Mouse (Mus musculus) small intestine, adult 2 months (tissue): ENCODE measurements around the gene Ncoa5. TPM values are rescaled to one million over a fixed set of nuclear protein-coding genes. Genes with fewer than 3 reads are reported as not detected.

Source experiments
- H3K27ac ChIP-seq: fragments of 200-500 bp; 2 replicates; pipeline ENCODE4 v1.5.1; 2012; ENCODE audit warnings: low read depth, low read length, control low read depth, inconsistent platforms; ENCODE audit not compliant: insufficient read depth
- H3K27me3 ChIP-seq: fragments of 200-500 bp; 2 replicates; pipeline ENCODE4 v1.6.1; 2012; ENCODE audit warnings: mild to moderate bottlenecking, moderate library complexity, low read length, inconsistent platforms; ENCODE audit not compliant: control insufficient read depth, insufficient read depth
- H3K36me3 ChIP-seq: fragments of 200-500 bp; 2 replicates; pipeline ENCODE4 v1.6.1; 2012; ENCODE audit warnings: mild to moderate bottlenecking, low read length, control low read depth, inconsistent platforms; ENCODE audit not compliant: control insufficient read depth, insufficient read depth
- H3K4me1 ChIP-seq: fragments of 200-500 bp; 2 replicates; pipeline ENCODE4 v1.6.1; 2012; ENCODE audit warnings: low read length, inconsistent platforms, mixed read lengths; ENCODE audit not compliant: control insufficient read depth, insufficient read depth, insufficient read length
- H3K4me3 ChIP-seq: fragments of 200-500 bp; 2 replicates; pipeline ENCODE4 v1.5.1; 2012; ENCODE audit warnings: low read depth, mild to moderate bottlenecking, control low read depth, inconsistent platforms, low read length, moderate library complexity
- CTCF ChIP-seq: fragments of 200-500 bp; IDR thresholded peaks from 2 replicates; pipeline ENCODE4 v1.5.1; 2012; ENCODE audit warnings: low read depth, mild to moderate bottlenecking, control low read depth, inconsistent platforms, low read length, moderate library complexity, mixed read lengths; ENCODE audit not compliant: insufficient replicate concordance, insufficient read length; ENCODE audit errors: extremely low read depth
- POLR2A ChIP-seq: fragments of 200-500 bp; IDR thresholded peaks from 2 replicates; pipeline ENCODE4 v1.6.1; 2012; ENCODE audit warnings: low read depth, mild to moderate bottlenecking, control low read depth, inconsistent platforms, low read length, moderate library complexity
- WGBS: fragments of 180-500 bp; shearing (Covaris S2); methylation state at CpG from one replicate; pipeline ENCODE4 v1.1.7; 2018; 5-methylcytosine and 5-hydroxymethylcytosine counted together
- polyA plus RNA-seq: library from polyadenylated mRNA; depleted of rRNA; stranded (reverse); fragments of >200 nt; gene quantifications from 2 replicates; pipeline ENCODE4 v1.2.3, GENCODE M21; 2012

The Ncoa5 gene
- polyA plus RNA-seq, 1 experiment = 16.5 TPM

GRCm38 (mm10) chr2:165059961-165060360 is 25.3 kb upstream of the Ncoa5 start:
- 89% methylated on average over 4 of the region's 4 CpGs for WGBS
- H3K36me3 ChIP-seq = no peaks in the 10 kb centered on the region
- TF ChIP-seq POLR2A = no peak

GRCm38 (mm10) chr2:165056377-165057085 is 21.9 kb upstream of the Ncoa5 start:
- Histone ChIP-seq H3K4me3 (peak overlapping the region; percentile 59; the same call in 1 of the 2 replicates), H3K27me3 (no peaks in the 10 kb centered on the region; the same call in 1 of the 2 replicates), H3K4me1 (peaks cover 3% of the 10 kb centered on the region; the same call in 1 of the 2 replicates), H3K36me3 (no peaks in the 10 kb centered on the region), H3K27ac (no peak overlapping the region)
- TF ChIP-seq CTCF = no peak
- 61% methylated on average over 14 of the region's 14 CpGs for WGBS

More at GRCm38 (mm10) chr2:165059961-165060360, 25.3 kb upstream of the Ncoa5 start:
- Histone ChIP-seq H3K4me1 (peaks cover 3% of the 10 kb centered on the region; the same call in 1 of the 2 replicates), H3K4me3 (no peak overlapping the region), H3K27me3 (no peaks in the 10 kb centered on the region; the same call in 1 of the 2 replicates), H3K27ac (no peak overlapping the region)

GRCm38 (mm10) chr2:165055905-165056304 is 21.2 kb upstream of the Ncoa5 start:
- WGBS = 4% methylated on average over 7 of the region's 7 CpGs
- H3K4me1 ChIP-seq = peaks cover 3% of the 10 kb centered on the region; the same call in 1 of the 2 replicates
- H3K36me3 ChIP-seq = no peaks in the 10 kb centered on the region
- H3K27ac ChIP-seq = peak overlapping the region; percentile 1; the same call in 1 of the 2 replicates
- H3K4me3 ChIP-seq = peak overlapping the region; percentile 59
- no peak for TF ChIP-seq POLR2A
- TF ChIP-seq CTCF = no peak
- H3K27me3 ChIP-seq = no peaks in the 10 kb centered on the region; the same call in 1 of the 2 replicates

GRCm38 (mm10) chr2:165054888-165055852 is 20.5 kb upstream of the Ncoa5 start, which contains the start of gene Cd40:
TSS of gene Cd40 (plus strand) at chr2:165055627.
- peak within 1 kb of the TSS; percentile 59 for H3K4me3 ChIP-seq
- H3K27ac ChIP-seq = peak within 1 kb of the TSS; percentile 1; the same call in 1 of the 2 replicates
- peaks cover 3% of the 10 kb centered on the region; the same call in 1 of the 2 replicates for H3K4me1 ChIP-seq
- 0 out of 2 replicates have a peak, but pooled peaks have one; percentile 39 for TF ChIP-seq POLR2A
- TF ChIP-seq CTCF = no peak
- 5% methylated on average over 25 of the region's 25 CpGs for WGBS
- H3K36me3 ChIP-seq = no peaks in the 10 kb centered on the region
- no peaks in the 10 kb centered on the region; the same call in 1 of the 2 replicates for H3K27me3 ChIP-seq

GRCm38 (mm10) chr2:165051566-165051965 is 16.9 kb upstream of the Ncoa5 start:
- H3K27ac ChIP-seq = no peak overlapping the region
- 36% methylated on average over 11 of the region's 11 CpGs for WGBS
- peaks cover 3% of the 10 kb centered on the region; the same call in 1 of the 2 replicates for H3K4me1 ChIP-seq
- no peak overlapping the region for H3K4me3 ChIP-seq
- no peaks in the 10 kb centered on the region; the same call in 1 of the 2 replicates for H3K27me3 ChIP-seq
- TF ChIP-seq CTCF = no peak
- no peak for TF ChIP-seq POLR2A
- no peaks in the 10 kb centered on the region for H3K36me3 ChIP-seq

GRCm38 (mm10) chr2:165050826-165051548 is 16.3 kb upstream of the Ncoa5 start:
- 66% methylated on average over 18 of the region's 18 CpGs for WGBS

More at GRCm38 (mm10) chr2:165050826-165051548, 16.3 kb upstream of the Ncoa5 start:
- Histone ChIP-seq H3K36me3 (no peaks in the 10 kb centered on the region), H3K4me1 (peaks cover 3% of the 10 kb centered on the region; the same call in 1 of the 2 replicates), H3K4me3 (no peak overlapping the region), H3K27ac (no peak overlapping the region), H3K27me3 (no peaks in the 10 kb centered on the region; the same call in 1 of the 2 replicates)
- TF ChIP-seq CTCF (no peak), POLR2A (no peak)
